Mouse (Mus musculus) left cerebral cortex, adult 6 months (tissue): Measurements from ENCODE around the gene Bmpr1b. TPM values are rescaled to one million over a fixed set of nuclear protein-coding genes. Genes with fewer than 3 reads are reported as not detected.

Source experiments
- long read RNA-seq, 2 experiments: library from polyadenylated mRNA; unstranded; transcript quantifications; one replicate each; pipeline ENCODE4 v2.0.0; 2019 to 2020
- polyA plus RNA-seq: library from polyadenylated mRNA; unstranded; fragments of <200 nt; fragmentation: Nextera tagmentation; gene quantifications from 2 replicates; pipeline ENCODE4 v1.2.3, GENCODE M21; 2021

Gene Bmpr1b
- 4.5 and 6.7 TPM in 2 replicates for polyA plus RNA-seq
- long read RNA-seq, experiment 1, full-length matches to known transcripts: 22 of 47 reads
- long read RNA-seq, experiment 1, partial matches to known transcripts: 6 of 47 reads
- long read RNA-seq, experiment 1, other reads (novel, unspliced or antisense): 19 of 47 reads
- long read RNA-seq, experiment 2, full-length matches to known transcripts: 4 of 15 reads
- long read RNA-seq, experiment 2, partial matches to known transcripts: 3 of 15 reads
- long read RNA-seq, experiment 2, other reads (novel, unspliced or antisense): 8 of 15 reads

GRCm38 (mm10) chr3:142168863-142169521 lies at the start of gene Bmpr1b:
Gene Bmpr1b, minus strand, starts transcription at chr3:142169425.

Other genes starting within 250 kb of the Bmpr1b start
- 5.3 and 5.5 TPM in 2 replicates for gene Pdlim5, start 226.3 kb upstream of the Bmpr1b start, polyA plus RNA-seq